Mouse (Mus musculus): ENCODE data around the gene Marveld1. TPM values are rescaled to one million over a fixed set of nuclear protein-coding genes. Genes with fewer than 3 reads are reported as not detected.
A peak's percentile ranks its signal among the peaks of the same experiment; 100 is the strongest.

Gene Marveld1
- polyA plus RNA-seq, 1 experiment from 2014 or later = 17.2 TPM

DNA sequence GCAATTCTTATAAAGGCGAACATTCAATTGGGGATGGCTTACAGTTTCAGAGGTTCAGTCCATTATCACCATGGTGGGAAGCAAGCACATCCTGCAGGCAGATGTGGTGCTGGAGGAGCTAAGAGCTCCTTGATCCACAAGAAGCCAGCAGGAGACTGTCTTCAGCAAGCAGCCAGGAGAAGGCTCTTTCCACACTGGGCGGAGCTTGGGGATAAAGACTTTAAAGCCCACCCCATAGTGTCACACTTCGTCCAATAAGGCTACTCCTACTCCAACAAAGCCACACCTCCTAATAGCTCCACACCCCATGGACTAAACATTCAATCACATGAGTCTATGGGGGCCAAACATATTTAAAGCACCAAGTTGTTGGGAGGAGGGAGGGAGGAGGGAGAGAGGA is 5.2 kb upstream of the Marveld1 start:
- Histone ChIP-seq H3K4me2 (no peak overlapping the region), H3K36me3 (no peaks in the 10 kb centered on the region), H3K9me3 (no peaks in the 10 kb centered on the region), H3K4me3 (replicated peaks) (no peak overlapping the region), H3K9ac (replicated peaks) (no peak overlapping the region), H3K27me3 (no peaks in the 10 kb centered on the region), H3K27ac (no peak overlapping the region), H3K4me1 (replicated peaks) (peaks cover 3% of the 10 kb centered on the region; the same call in 1 of the 2 replicates)
- whole genome bisulfite sequencing = 69% methylated on average over 3 of the region's 3 CpGs
- ATAC-seq (ENCODE audit: insufficient number of reproducible peaks, insufficient read depth, low FRiP score, low TSS enrichment, low read depth) = no peak

DNA sequence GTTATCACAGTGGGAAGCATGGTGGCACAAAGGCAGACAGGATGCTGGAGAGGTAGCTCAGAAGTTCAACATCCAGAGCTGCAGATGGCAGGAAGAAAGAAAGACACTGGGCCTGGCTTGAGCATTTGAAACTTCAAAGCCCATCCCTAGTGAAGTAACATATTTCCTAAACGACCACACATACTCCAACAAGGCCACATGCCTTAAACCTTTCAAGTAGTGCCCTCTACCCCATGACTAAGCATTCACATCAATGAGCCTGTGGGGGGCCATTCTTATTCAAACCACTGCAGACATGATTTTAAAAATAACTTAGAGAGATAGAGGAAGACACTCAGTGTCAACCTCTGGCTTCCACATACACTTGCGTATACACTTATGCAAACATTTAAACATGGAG is 4.4 kb upstream of the Marveld1 start:
- Histone ChIP-seq H3K36me3 (no peaks in the 10 kb centered on the region), H3K9ac (replicated peaks) (no peak overlapping the region), H3K27ac (no peak overlapping the region), H3K4me1 (replicated peaks) (peaks cover 4% of the 10 kb centered on the region; the same call in 1 of the 2 replicates), H3K27me3 (no peaks in the 10 kb centered on the region), H3K4me2 (no peak overlapping the region), H3K9me3 (no peaks in the 10 kb centered on the region), H3K4me3 (replicated peaks) (no peak overlapping the region)
- ATAC-seq (ENCODE audit: insufficient number of reproducible peaks, insufficient read depth, low FRiP score, low TSS enrichment, low read depth) = no peak
- 74% methylated on average over 2 of the region's 2 CpGs for WGBS

DNA sequence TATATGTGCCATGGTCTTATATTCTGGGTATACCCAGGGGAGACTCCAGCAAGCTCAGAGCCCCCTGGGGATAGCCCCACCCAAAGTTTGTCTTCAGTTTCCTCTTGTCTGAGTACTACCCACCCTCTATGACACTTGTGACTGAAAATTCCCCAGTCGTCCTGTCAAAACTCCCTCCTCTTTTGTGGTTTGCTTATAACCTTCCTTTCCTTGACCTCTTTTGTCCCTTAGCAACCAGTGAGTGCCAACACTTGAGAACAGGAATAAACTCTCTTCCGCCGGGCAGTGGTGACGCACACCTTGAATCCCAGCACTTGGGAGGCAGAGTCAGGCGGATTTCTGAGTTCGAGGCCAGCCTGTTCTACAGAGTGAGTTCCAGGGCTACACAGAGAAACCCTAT is 3.1 kb upstream of the Marveld1 start:
- ATAC-seq (ENCODE audit: insufficient number of reproducible peaks, insufficient read depth, low FRiP score, low TSS enrichment, low read depth) = no peak

DNA sequence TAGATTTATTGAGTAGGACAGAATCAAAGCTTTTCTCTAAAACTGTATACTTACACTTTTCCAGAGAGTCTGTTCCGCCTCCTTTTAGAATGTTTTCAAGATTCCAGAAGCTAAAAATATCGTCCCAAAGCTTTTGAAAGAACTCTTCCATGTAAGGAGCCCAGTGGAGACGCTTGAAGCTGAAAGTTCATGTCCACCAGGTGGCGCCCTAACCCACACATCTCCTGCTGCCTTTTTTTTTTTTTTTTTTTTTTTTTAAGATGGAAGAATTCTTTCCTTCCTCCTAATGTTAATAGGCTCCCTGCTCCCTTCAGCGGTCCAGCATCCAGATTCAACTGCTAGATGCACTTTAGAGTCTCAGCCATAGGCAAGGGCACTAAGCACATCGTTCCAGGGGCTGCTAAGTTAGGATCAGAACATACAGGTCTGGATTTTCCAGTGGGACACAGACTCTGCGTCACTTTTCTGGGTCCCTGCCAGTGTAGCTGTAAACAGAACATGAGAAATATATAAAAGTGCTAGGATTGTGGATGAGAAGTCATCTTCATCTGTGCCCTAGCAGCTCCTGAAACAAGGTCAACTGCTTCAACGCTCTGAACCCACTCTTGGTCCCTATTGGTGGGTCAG is 2.5 kb upstream of the Marveld1 start:
- Histone ChIP-seq H3K27ac (no peak overlapping the region), H3K27me3 (no peaks in the 10 kb centered on the region), H3K4me3 (replicated peaks) (no peak overlapping the region), H3K9ac (replicated peaks) (no peak overlapping the region), H3K4me2 (no peak overlapping the region), H3K4me1 (replicated peaks) (peaks cover 22% of the 10 kb centered on the region), H3K36me3 (no peaks in the 10 kb centered on the region), H3K9me3 (no peaks in the 10 kb centered on the region)
- 27% methylated on average over 8 of the region's 8 CpGs for WGBS
- no peak for ATAC-seq (ENCODE audit: insufficient number of reproducible peaks, insufficient read depth, low FRiP score, low TSS enrichment, low read depth)

More for the DNA sequence above, 3.1 kb upstream of the Marveld1 start:
- no peak overlapping the region for H3K27ac ChIP-seq
- H3K27me3 ChIP-seq = no peaks in the 10 kb centered on the region
- H3K36me3 ChIP-seq = no peaks in the 10 kb centered on the region
- no peaks in the 10 kb centered on the region for H3K9me3 ChIP-seq
- peaks cover 16% of the 10 kb centered on the region for H3K4me1 ChIP-seq (replicated peaks)
- 56% methylated on average over 6 of the region's 6 CpGs for WGBS
- no peak overlapping the region for H3K4me3 ChIP-seq (replicated peaks)
- H3K9ac ChIP-seq (replicated peaks) = no peak overlapping the region
- H3K4me2 ChIP-seq = no peak overlapping the region

DNA sequence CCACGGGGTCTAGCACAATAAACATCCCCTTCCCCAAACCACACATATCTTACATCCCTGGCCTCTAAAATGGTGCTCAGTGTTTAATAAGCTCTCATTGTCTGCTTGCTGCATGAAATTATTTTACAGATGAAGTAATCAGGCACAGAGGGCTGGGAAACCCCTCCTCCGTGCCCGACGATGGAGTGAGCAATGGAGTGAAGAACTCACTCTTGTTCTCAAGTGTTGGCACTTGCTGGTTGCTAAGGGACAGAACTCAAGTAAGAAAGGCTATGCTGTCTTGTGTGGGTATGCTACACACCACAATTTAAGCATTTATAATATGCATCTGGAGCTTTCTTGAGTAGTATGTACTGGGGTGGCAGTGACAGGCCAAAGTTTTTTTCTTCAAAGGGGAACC is 2.0 kb upstream of the Marveld1 start:
- H3K9me3 ChIP-seq = no peaks in the 10 kb centered on the region
- H3K4me2 ChIP-seq = no peak overlapping the region
- H3K27me3 ChIP-seq = no peaks in the 10 kb centered on the region
- WGBS = 68% methylated on average over 4 of the region's 4 CpGs
- no peak for ATAC-seq (ENCODE audit: insufficient number of reproducible peaks, insufficient read depth, low FRiP score, low TSS enrichment, low read depth)
- no peak overlapping the region for H3K4me3 ChIP-seq (replicated peaks)
- peaks cover 27% of the 10 kb centered on the region for H3K4me1 ChIP-seq (replicated peaks)
- H3K36me3 ChIP-seq = no peaks in the 10 kb centered on the region
- no peak overlapping the region for H3K9ac ChIP-seq (replicated peaks)
- H3K27ac ChIP-seq = no peak overlapping the region

DNA sequence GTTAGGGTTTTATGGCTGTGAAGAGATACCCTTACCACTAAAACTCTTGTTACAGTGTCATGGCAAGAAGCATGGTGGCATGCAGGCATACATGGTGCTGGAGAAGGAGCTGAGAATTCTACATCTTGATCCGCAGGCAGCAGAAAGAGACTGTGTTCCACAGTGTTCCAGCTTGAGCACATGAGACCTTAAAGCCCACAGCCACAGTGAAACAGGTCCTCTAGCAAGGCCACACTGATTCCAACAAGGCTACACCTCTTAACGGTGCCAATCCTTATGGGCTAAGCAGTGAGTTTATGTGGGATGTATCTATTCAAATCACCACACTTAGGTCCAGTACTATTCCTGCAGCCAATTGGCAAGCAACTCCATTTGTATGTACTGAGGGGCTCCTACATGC is 1.5 kb upstream of the Marveld1 start:
- Histone ChIP-seq H3K36me3 (peaks cover 4% of the 10 kb centered on the region), H3K9me3 (no peaks in the 10 kb centered on the region), H3K4me3 (replicated peaks) (no peak overlapping the region), H3K9ac (replicated peaks) (no peak overlapping the region), H3K27me3 (no peaks in the 10 kb centered on the region), H3K27ac (no peak overlapping the region), H3K4me1 (replicated peaks) (peaks cover 32% of the 10 kb centered on the region), H3K4me2 (no peak overlapping the region)
- 89% methylated on average over 2 of the region's 2 CpGs for WGBS
- no peak for ATAC-seq (ENCODE audit: insufficient number of reproducible peaks, insufficient read depth, low FRiP score, low TSS enrichment, low read depth)

DNA sequence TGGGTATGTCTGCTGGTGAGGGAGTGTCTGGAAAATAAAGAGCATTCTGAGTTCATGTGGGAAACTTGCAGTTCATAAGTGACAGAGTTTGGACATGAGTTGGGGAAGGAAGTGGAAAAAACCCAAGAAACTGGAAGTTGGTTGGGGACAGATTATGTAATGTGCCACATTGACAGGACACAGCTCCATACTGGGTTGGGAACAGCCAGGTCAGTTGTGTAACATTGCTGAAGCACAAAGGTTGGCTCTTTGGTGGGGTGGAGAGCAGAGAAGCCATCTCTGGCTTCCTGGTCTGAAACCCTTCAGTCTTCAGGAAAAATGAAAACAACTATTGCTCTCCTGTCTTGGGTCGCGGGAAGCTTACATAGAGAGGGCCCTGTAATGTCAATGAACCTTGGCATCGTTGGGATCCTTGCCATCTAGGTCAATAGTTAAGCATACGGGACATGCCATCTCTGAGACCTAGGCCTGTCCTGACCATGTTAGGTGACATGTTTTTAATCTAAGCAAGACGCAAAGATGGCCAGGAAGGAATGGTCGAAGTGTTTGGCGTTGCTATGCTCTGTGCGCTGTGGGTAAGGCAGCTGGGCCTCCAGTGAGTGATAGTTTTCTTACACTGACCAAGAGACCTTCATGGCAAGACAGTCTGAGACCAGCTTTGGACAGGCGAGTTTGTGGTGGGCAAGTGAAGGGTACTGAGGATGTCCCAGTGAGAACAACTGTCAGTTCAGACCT is 757 bp upstream of the Marveld1 start:
- ATAC-seq (ENCODE audit: insufficient number of reproducible peaks, insufficient read depth, low FRiP score, low TSS enrichment, low read depth) = no peak
- H3K9me3 ChIP-seq = no peaks in the 10 kb centered on the region
- peaks cover 37% of the 10 kb centered on the region for H3K4me1 ChIP-seq (replicated peaks)
- peak overlapping the region; percentile 92 for H3K27ac ChIP-seq
- no peaks in the 10 kb centered on the region for H3K27me3 ChIP-seq
- WGBS = 89% methylated on average over 9 of the region's 9 CpGs
- peak overlapping the region; percentile 88 for H3K9ac ChIP-seq (replicated peaks)
- H3K4me2 ChIP-seq = peak overlapping the region; percentile 83
- H3K4me3 ChIP-seq (replicated peaks) = peak overlapping the region; percentile 74
- peaks cover 11% of the 10 kb centered on the region for H3K36me3 ChIP-seq

DNA sequence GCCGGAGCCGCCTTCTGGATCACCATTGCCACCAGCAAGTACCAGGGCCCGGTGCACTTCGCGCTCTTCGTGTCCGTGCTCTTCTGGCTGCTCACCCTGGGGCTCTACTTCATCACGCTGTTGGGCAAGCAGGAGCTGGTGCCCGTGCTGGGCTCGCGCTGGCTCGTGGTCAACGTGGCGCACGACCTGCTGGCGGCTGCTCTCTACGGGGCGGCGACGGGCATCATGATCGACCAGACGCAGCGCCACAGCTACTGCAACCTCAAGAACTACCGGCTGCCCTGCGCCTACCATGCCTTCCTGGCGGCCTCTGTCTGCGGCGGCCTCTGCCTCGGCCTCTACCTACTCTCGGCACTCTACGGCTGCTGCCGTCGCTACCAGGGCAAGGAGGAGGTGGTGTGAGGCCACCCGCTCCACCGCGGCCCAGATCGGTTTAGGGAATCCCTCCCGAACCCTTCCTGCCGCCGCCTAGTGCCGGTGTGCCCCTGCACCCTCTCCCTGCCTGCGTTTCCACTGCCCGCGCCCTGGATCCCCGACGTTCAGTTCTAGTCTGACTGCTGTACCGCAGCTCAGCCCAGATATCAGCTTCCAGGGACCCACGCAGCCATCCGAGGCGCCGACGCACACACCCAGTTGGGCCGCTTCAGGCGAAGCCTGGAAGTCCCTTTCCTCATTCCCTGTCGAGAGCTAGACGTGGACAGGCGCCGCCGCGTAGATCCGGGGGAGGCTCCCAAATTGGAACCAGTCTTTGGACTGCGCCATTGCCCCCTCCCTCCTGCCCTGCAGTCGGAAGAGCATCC is 769 bp downstream of the Marveld1 start:
- peak overlapping the region; percentile 92 for H3K27ac ChIP-seq
- no peaks in the 10 kb centered on the region for H3K27me3 ChIP-seq
- H3K4me3 ChIP-seq (replicated peaks) = peak overlapping the region; percentile 74
- WGBS = under 1% methylated on average over 63 of the region's 63 CpGs
- H3K4me1 ChIP-seq (replicated peaks) = peaks cover 45% of the 10 kb centered on the region
- H3K36me3 ChIP-seq = peaks cover 13% of the 10 kb centered on the region
- no peaks in the 10 kb centered on the region for H3K9me3 ChIP-seq
- ATAC-seq (ENCODE audit: insufficient number of reproducible peaks, insufficient read depth, low FRiP score, low TSS enrichment, low read depth) = peak; percentile 39; the same call in 1 of the 2 replicates
- H3K9ac ChIP-seq (replicated peaks) = peak overlapping the region; percentile 88
- H3K4me2 ChIP-seq = peak overlapping the region; percentile 83

DNA sequence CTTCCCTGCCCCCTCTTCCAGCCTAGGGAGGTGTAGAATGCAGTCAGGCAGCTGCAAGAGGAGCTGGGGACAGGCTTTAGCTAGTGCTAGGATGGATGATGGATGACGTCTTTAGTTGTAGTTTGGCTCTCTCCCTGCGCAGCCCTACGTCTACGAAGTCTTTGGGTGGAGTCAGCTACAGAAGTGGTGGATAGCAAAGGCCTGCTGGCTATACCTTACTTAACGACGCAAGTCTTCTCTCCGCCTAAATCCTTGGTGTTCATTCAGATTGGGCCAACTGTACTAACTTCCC is 1.3 kb downstream of the Marveld1 start:
- Histone ChIP-seq H3K9ac (replicated peaks) (peak overlapping the region; percentile 88), H3K27me3 (no peaks in the 10 kb centered on the region), H3K4me1 (replicated peaks) (peaks cover 45% of the 10 kb centered on the region), H3K9me3 (no peaks in the 10 kb centered on the region), H3K36me3 (peaks cover 13% of the 10 kb centered on the region), H3K27ac (peak overlapping the region; percentile 92), H3K4me2 (peak overlapping the region; percentile 83), H3K4me3 (replicated peaks) (peak overlapping the region; percentile 74)
- WGBS = 9% methylated on average over 7 of the region's 7 CpGs
- ATAC-seq (ENCODE audit: insufficient number of reproducible peaks, insufficient read depth, low FRiP score, low TSS enrichment, low read depth) = no peak

DNA sequence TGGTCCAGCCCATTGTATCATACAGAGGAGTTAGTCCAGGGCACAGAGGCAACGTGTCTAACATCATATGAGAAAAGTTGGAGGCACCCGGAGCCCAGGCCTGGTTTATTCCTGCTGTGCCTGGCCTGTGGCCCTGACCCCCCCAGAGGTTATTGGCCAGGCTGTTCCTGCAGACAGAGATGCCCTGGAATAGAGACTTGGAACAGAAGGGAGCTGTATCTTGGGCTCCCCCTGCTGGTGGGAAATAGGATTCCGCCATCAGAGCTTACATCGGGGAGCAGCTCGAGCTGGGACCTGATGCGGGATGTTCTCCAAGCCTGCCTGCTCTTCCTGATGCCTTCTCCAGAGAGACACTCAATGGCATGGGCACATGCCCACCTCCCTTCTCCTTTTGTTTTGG is 4.8 kb downstream of the Marveld1 start:
- Histone ChIP-seq H3K27me3 (no peaks in the 10 kb centered on the region), H3K36me3 (peaks cover 13% of the 10 kb centered on the region), H3K4me1 (replicated peaks) (peaks cover 43% of the 10 kb centered on the region), H3K9ac (replicated peaks) (no peak overlapping the region; the same call in 1 of the 2 replicates), H3K4me2 (no peak overlapping the region), H3K9me3 (no peaks in the 10 kb centered on the region), H3K4me3 (replicated peaks) (no peak overlapping the region), H3K27ac (no peak overlapping the region)
- WGBS = 6% methylated on average over 6 of the region's 6 CpGs
- no peak for ATAC-seq (ENCODE audit: insufficient number of reproducible peaks, insufficient read depth, low FRiP score, low TSS enrichment, low read depth)

DNA sequence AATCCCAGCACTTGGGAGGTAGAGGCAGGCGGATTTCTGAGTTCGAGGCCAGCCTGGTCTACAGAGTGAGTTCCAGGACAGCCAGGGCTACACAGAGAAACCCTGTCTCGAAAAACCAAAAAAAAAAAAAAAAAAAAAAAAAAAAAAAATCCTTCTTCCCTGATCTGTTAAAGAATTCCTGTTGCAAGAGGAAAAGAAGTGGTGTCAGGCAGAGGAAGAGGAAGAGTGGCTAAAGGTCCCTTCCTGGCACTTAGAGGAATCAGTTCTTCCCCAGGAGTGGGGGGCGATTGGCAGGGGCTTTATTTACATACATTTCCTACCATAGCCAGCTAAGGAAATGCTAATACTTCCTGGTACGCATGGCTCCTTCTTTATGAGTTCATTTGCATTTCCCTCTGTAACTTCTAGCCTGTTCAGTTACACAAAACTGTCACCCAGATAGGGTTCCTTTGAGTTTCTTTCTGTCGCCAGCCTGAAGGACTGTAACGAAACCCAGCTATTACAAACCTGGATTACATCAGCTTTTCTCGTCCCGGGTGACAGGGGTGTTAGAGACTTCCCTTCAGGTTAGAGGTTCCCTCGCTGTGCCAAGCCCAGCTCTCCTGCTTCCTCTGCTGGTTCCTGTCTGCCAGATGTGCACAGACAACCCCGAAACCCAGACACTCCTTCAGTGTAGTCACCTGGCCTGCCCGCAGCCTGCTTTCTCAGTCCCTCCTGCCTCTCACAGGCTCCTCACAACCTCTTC is 10.5 kb downstream of the Marveld1 start:
- ATAC-seq (ENCODE audit: insufficient number of reproducible peaks, insufficient read depth, low FRiP score, low TSS enrichment, low read depth) = no peak
- Histone ChIP-seq H3K9me3 (no peaks in the 10 kb centered on the region), H3K36me3 (no peaks in the 10 kb centered on the region), H3K27me3 (no peaks in the 10 kb centered on the region), H3K27ac (no peak overlapping the region), H3K4me1 (replicated peaks) (0 out of 2 replicates have a peak, but pooled peaks cover 2% of the 10 kb centered on the region), H3K9ac (replicated peaks) (no peak overlapping the region), H3K4me2 (no peak overlapping the region), H3K4me3 (replicated peaks) (no peak overlapping the region)
- 49% methylated on average over 12 of the region's 12 CpGs for WGBS
